Mouse (Mus musculus): ENCODE results near the gene Dek. TPM values are rescaled to one million over a fixed set of nuclear protein-coding genes. Genes with fewer than 3 reads are reported as not detected.

Dek gene
- polyA plus RNA-seq, 1 experiment = 10.2 TPM

DNA sequence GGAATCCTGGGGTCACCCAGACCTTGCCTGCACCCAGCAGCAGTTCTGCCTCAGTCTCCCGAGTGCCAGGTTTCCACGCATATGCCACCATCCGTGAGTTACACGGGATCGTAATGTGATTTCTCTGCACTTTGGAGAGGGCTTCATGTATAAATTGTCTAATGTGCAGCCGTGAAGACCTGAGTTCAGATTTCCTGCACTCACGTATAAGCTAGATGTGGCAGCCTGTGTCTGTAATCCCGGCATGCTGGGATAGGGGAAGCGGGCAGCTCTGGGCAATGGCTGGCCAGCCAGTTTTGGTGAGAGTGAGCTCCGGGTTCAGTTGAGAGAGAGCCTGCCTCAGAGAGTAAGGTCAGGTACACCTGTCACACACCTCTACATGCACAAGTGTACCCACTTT lies 39.5 kb downstream of the Dek start:
- DNase-seq (ENCODE audit: low read depth, low spot score) = no peak
- 94% methylated on average over 10 of the region's 10 CpGs for WGBS

DNA sequence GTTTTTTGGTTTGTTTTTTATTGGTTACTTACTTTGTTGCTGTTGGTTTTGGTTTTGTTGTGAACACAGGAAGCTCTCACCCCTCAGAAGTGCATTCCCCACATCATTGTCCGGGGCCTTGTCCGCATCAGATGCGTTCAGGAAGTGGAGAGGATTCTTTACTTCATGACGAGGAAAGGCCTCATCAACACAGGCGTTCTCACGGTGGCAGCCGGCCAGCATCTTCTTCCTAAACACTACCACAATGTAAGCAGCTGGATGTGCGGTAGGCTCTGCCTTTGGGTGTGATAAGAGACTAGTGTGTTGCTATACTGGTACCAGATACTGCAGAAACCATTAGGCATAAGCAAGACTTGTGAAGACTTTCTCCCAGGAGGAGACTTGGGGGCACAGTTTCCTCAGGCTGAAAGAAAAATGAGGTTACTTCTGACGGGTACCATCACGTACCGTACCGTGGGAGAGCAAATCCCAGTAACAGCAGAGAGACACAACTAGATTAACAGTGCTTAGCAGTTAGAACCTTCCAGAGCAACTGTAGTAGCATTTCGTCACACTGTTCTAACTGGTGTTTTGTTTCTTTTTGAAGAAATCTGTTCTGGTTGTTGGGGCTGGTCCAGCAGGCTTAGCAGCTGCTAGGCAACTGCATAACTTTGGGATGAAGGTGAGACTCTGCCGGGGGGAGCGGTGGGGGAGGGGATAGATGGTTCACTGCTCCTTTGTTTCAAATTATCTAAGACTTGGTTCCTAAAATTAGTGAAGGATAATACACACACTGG lies 41.8 kb downstream of the Dek start:
- no peak for DNase-seq (ENCODE audit: low read depth, low spot score)
- WGBS = 75% methylated on average over 15 of the region's 15 CpGs

DNA sequence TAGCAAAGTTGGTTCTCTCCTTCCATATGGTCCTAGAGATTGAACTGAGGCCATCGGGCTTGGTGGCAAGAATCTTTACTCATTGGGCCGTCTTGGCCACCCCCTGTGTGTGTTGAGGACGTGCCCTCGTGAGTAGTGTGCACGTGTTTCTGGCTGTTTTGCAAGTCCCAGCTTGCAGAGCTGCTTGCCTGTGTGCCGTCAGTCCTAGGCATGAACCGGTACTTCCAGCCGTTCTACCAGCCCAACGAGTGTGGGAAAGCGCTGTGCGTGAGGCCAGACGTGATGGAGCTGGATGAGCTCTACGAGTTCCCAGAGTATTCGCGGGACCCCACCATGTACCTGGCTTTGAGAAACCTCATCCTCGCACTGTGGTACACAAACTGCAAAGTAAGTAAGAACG lies 43.2 kb downstream of the Dek start:
- 96% methylated on average over 17 of the region's 17 CpGs for WGBS
- DNase-seq (ENCODE audit: low read depth, low spot score) = no peak

DNA sequence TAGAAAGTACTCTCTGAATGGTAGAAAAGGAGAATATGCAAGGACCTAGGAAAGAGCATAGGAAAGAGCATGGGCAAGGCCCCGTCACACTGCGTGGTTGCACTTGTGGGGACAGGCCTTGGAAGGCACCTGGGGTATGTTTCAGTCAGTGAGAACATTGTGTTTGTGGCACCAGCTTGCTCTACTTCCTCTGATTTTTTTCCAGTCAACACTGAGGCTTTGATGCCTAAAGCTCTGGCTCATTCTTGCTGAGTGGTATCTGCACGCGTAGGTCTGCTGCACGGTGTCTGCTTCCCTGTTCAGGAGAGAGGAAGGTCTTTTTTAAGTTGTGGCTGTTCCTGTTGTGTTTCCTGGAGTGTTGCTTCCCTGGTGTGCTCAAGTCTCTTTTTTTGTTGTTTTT lies 49.2 kb downstream of the Dek start:
- no peak for DNase-seq (ENCODE audit: low read depth, low spot score)
- 96% methylated on average over 5 of the region's 5 CpGs for WGBS

DNA sequence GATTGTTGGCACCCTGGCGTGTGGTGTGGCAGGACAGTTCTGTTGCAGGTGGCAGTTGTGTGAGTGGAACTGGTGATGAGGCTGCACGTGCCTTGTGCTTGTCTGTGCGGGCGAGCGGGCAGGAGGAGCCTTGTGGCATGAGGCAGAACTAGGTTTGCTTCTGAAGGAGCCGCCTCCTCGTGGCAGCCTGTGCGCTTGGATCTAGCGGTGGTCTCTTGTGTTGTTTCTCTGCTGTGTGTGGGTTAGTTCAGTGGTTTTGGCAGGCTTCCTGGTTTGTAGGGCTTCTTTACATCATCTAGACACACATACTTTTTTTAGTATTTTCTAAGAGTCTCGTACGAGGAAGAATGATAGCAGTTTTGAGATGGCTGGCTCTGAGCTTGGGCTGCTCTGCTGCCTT lies 49.9 kb downstream of the Dek start:
- DNase-seq (ENCODE audit: low read depth, low spot score) = no peak

DNA sequence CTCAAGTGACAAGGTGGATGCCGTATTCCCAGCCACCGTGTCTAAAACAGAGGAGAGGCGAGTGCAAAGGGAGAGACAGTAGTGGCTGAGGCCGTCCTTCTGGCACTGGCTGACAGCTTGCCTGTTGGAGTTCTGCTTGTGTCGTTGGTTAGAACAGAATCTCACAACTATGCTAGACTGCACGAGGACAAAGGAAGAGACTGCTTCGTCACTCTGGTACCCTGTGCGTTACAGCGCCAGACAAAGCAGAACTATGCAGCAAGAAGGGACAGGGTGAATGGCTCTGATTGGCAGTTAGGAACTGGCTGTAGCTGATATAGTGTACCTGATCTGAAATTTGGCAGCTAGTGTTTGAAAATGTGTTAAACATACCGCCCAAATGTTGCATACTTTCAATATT lies 52.0 kb downstream of the Dek start:
- 90% methylated on average over 10 of the region's 10 CpGs for WGBS
- no peak for DNase-seq (ENCODE audit: low read depth, low spot score)

More for the DNA sequence above, 49.9 kb downstream of the Dek start:
- 87% methylated on average over 11 of the region's 11 CpGs for WGBS

DNA sequence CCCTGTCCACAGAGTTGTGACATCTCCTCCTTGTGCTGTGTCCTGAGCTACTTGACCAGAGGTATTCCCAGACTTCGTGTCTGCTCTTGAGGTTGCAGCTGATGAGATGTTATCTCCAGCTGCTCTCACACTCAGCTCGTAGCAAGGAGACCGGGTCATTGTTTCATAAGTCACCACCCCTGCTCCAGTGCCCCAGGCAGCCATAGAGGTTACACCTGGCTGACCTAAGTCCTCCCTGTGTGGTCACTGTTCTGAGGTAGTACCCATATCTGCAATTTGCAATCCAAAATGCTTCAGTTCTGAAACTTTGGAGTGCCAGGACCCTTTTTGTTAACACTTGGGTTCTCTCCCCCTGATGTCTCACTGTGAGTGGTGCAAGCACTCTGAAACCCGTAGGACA lies 56.0 kb downstream of the Dek start:
- DNase-seq (ENCODE audit: low read depth, low spot score) = no peak
- 84% methylated on average over 4 of the region's 4 CpGs for WGBS

DNA sequence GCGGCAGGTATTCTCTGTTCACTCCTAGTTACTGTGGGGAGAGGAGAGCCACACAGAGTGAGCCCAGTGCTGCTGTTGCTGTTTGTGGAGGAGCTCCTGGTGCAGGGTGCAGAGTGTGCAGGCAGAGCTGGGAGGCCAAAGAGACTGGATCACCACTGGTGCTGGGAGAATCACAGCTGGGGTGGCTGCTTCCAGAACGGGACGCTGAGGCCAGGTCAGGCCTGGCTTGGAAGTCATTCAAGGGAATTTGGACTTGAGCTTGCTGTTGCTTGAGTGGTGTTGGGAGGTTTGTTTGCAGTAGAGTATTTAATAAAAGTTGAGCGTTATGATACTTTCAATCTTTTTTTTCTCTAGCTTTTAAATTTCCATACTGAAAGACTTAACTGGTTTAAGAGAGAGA lies 58.0 kb downstream of the Dek start:
- DNase-seq (ENCODE audit: low read depth, low spot score) = no peak
- 83% methylated on average over 4 of the region's 4 CpGs for WGBS

DNA sequence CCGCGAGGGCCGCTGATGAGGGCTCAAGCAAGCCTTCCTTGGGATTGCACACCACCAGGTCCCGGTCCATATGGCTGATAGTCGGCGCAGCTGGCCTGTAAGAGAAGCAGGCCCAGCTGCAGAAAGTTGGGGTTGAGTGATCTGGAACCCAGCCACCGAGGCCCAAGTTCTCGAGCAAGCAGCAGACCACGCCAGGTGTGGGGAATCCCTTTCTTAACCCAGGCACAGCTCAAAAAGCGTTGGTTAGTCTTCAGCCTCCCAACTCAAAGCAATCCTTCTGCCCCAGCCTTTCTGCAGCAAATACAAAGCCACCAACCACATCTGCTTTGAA lies 61.4 kb downstream of the Dek start, which contains the start of gene Tpmt:
TSS of gene Tpmt (minus strand) at position 121 of the 331 bp plus-strand sequence.
- DNase-seq (ENCODE audit: low read depth, low spot score) = no peak
- WGBS = 7% methylated on average over 10 of the region's 10 CpGs

DNA sequence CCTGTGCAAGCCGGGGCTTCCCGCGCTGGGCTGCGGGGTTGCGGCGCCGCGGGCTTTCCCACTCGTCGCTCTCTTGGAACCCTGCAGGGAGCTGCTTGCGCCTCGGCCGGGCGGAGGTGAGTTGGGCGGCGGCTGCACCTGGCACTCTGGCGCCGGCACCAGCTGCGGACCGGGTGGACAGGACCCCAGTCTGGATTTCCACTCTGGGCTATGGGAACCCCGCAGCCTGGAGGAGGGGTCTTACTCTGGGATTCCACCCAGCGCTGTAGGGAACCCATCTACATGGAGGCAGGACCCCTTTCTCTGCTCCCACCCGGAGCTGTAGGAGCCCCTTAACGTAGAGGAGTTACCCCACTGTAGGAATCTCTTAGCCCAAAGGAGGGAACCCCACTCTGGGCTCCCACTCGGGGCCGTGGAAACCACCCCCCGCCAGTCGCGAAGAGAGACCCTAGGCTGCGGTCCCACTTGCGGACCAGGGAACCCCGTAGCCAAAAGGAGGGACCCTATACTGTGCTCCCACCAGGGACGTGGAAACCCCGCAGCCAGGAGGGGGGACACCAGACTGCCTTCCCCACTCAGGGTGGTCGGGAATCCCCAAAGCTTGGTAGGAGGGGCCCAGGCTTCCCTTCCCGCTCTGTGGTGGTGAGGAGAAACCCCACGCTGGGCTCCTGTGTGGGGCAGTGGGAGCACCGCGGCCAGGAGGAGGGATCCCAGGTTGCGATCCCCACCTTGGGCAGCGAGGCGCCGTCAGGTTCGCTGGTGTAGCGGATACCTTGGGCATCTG lies 62.0 kb downstream of the Dek start:
- no peak for DNase-seq (ENCODE audit: low read depth, low spot score)
- WGBS = 2% methylated on average over 45 of the region's 45 CpGs

DNA sequence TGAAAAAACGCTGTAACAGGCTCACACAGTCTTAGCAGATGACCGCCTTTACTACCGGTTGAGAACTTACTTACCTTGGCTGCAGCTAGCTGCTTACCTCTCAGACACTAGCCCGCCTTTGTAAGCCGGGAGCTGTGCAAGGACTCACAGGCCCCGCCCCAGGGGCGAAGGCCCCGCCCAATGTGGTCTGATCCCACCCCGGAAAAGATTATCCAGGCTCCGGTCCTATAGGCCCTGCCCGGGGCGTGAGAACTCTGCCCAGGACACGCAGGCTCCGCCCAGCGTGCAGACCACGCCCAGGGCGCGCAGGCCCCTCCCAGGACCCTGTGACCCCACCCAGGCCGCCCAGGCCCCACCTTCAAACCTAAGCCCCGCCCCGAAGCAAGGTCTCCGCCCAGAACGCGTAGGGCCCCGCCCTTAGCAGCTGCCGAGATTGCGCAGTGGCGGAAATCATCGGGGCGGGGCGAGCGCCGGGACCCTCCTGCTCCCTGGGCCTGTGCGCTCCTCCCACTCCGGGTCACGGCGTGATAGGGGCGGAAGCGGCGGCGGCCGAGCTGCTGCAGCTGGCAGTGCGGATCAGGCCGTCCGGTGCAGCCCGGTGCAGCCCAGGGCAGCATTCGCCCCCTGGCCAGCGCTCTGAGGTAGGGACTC lies 62.8 kb downstream of the Dek start, which contains the start of gene Kdm1b:
TSS of gene Kdm1b (plus strand) at position 470 of the 651 bp plus-strand sequence.
- DNase-seq (ENCODE audit: low read depth, low spot score) = peak; percentile 95

DNA sequence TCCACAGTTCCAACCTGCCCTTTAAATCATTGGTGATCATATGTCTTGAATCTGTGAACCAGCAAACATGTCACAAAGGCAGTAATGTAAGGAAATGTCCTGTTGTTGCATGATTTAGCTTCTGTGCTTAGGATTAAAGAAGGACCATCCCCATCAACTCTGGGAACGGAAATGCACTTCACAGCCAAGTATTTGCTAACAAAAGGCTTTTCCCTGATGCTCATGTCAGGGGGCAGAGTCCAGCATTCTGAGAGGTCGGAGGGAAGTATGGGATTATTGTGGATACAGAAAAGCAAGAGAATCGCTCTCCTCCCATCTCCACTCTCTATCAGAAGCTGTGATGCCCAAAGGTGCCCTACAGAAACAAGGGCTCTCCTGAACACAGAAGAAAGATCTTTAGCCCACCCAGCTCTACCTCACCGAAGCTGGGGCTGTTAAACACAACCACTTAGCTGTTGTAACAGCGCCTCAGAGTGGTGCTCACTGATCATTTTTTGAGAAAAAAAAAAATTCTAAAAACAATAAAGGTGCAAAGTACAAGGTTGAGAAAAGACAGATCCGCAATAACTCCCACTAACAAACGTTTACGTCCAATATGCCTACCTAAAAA lies 63.9 kb downstream of the Dek start:
- DNase-seq (ENCODE audit: low read depth, low spot score) = no peak

More for the DNA sequence above, 62.8 kb downstream of the Dek start, which contains the start of gene Kdm1b:
- WGBS = under 1% methylated on average over 48 of the region's 48 CpGs

DNA sequence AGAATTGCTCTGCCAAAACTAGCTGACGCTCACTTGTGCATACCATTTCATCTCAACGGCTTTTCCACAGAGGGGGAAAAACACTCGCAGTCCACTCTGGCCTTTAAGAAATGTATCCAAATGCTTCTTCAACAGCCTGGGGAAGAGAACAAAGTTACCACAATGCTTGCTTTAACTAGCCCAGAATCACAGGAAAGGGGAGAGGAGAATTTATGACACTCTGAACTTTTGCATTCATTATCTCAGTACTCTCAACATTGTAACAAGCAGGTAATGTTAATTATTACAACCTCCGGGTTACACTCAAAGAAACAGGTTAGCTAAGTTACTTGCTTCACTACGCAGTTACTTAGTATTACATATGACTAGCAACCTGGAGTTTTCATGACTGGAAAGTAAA lies 65.9 kb downstream of the Dek start:
- WGBS = 58% methylated on average over 5 of the region's 5 CpGs
- DNase-seq (ENCODE audit: low read depth, low spot score) = no peak

More for the DNA sequence above, 63.9 kb downstream of the Dek start:
- 18% methylated on average over 8 of the region's 8 CpGs for whole genome bisulfite sequencing

DNA sequence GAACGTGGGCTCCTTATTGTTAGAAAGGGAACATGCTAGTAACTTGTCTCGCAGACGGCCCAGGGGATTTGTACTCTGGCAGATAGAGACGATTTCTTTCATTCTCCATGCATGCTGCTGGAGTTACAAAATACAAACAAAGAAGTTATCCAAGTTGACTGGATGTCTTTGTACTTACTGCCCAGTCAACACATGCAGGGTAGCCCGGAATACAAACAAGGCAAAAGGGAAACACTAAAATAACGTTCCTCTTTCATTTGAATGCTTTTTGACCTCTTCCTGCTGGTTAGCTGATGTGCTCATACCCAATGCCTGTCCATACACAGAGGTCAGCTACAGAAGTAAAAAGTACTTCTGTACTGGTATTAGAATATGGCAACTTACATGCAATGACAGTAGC lies 68.1 kb downstream of the Dek start:
- no peak for DNase-seq (ENCODE audit: low read depth, low spot score)
- WGBS = 87% methylated on average over 6 of the region's 6 CpGs

Other genes starting within 250 kb of the Dek start
- 33.8 and 47.5 TPM in 2 replicates for gene Kif13a, start 176.3 kb downstream of the Dek start, polyA plus RNA-seq (2012; rRNA removed)
- 2.7 and 3.6 TPM in 2 replicates for gene Nhlrc1, start 91.4 kb downstream of the Dek start, polyA plus RNA-seq (2012; rRNA removed)
- gene Kdm1b, start 62.7 kb downstream of the Dek start, polyA plus RNA-seq (2012; rRNA removed) = 7.0 and 12.3 TPM in 2 replicates
- gene Tpmt, start 61.5 kb downstream of the Dek start, polyA plus RNA-seq (2012; rRNA removed) = 4.2 and 6.7 TPM in 2 replicates
- 1.3 and 3.1 TPM in 2 replicates for gene Rnf144b, start 16.5 kb upstream of the Dek start, polyA plus RNA-seq (2012; rRNA removed)

Data from large intestine, adult 2 months (tissue).